Mouse (Mus musculus): Measurements from ENCODE around the gene Rhbdd2.

Gene Rhbdd2

DNA sequence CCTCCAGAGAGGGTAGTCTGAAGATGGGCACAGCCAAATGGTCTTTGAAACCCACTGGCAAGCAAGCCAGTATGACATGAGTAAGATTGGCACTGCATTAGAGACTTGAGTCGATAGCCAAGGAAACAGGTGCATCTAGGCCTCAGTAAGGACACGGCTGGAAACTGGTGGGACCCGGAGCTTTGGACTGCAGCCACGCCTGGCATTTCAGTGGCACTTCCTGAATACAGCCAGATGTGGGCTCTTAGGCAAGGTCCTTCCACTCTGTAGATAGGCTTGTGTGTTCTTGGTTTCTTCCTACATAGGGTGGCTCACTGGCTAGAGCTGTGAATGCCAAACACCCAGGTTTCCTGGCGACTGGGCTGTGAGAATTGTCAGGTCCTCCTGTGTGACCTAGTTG lies 12.9 kb downstream of the Rhbdd2 start:
- DNase-seq (ENCODE audit: low read depth, low spot score) = no peak

- no peak for DNase-seq (ENCODE audit: low read depth, low spot score)
These were observed 13.6 kb downstream of the Rhbdd2 start for GRCm38 (mm10) chr5:135646038-135646437.

GRCm38 (mm10) chr5:135648461-135649308 lies 16.3 kb downstream of the Rhbdd2 start:
- peak; percentile 42 for DNase-seq (ENCODE audit: low read depth, low spot score)

- no peak for DNase-seq (ENCODE audit: low read depth, low spot score)
These were observed 16.9 kb downstream of the Rhbdd2 start for GRCm38 (mm10) chr5:135649309-135649633.

DNA sequence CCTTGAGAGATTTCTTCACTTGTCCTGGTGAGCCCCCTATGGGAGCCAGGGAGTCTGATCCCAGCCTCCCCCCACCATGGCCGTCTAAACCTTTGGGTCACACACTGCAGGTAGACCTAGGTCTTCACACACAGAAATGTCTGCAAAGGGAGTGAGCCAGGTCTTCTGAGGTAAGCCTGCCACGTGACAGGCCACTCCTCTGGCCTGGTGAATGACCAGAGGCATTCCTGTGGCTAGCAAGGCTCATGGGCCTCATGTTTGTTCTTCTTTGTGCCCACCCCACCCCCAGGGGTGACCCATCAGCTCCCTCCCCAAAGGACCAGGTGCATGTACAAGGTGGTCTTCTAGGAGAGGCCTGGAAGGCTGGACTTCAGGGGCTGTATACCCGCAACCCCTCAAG lies 19.1 kb downstream of the Rhbdd2 start:
- no peak for DNase-seq (ENCODE audit: low read depth, low spot score)

GRCm38 (mm10) chr5:135653209-135653608 lies 20.8 kb downstream of the Rhbdd2 start:
- DNase-seq (ENCODE audit: low read depth, low spot score) = no peak

- no peak for DNase-seq (ENCODE audit: low read depth, low spot score)
These were observed 23.6 kb downstream of the Rhbdd2 start for GRCm38 (mm10) chr5:135656046-135656445.

GRCm38 (mm10) chr5:135657128-135657527 lies 24.7 kb downstream of the Rhbdd2 start:
- peak; percentile 93 for DNase-seq (ENCODE audit: low read depth, low spot score)

GRCm38 (mm10) chr5:135657703-135658373 lies 25.4 kb downstream of the Rhbdd2 start:
- DNase-seq (ENCODE audit: low read depth, low spot score) = peak; percentile 68

DNA sequence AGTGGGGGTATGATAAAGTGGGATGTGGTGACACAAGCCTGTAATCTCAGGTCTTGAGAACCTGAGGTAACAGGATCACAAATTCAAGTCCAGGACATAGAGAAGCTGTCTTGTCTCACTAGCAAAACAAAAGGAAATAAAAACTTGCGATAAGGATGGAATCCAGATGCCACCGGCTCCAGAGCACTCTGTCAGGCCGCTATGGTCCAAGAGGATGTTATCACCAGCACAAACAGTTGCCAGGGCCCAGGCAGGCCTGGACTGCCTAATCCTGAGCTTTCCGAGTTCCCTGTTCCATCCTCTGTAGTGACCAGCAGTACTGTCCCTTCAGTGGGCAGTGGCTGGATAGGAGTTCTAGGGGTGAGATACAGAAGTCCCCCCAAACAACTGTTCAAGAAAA lies 27.5 kb downstream of the Rhbdd2 start:
- DNase-seq (ENCODE audit: low read depth, low spot score) = no peak

- no peak for DNase-seq (ENCODE audit: low read depth, low spot score)
These were observed 28.1 kb downstream of the Rhbdd2 start for GRCm38 (mm10) chr5:135660535-135660934.

DNA sequence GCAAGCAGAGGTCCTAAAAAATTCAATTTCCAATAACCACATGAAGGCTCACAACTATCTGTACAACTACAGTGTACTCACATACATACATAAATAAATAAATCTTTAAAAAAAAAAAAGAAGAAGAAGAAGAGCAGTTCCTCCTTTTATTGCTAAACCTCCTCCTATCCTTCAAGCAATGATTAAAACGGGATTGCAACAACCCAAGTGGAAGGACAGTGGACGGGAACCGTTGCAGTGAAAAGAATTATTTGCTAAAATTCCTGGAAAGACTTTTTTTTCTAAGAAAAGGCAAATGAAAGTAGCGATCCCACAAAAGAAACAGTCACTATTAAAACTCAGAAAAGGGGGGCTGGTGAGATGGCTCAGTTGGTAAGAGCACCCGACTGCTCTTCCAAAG lies 34.5 kb downstream of the Rhbdd2 start:
- DNase-seq (ENCODE audit: low read depth, low spot score) = no peak

GRCm38 (mm10) chr5:135668071-135668470 lies 35.7 kb downstream of the Rhbdd2 start:
- DNase-seq (ENCODE audit: low read depth, low spot score) = no peak

- DNase-seq (ENCODE audit: low read depth, low spot score) = peak; percentile 92
These were observed 37.4 kb downstream of the Rhbdd2 start, which contains the start of gene Por for GRCm38 (mm10) chr5:135669741-135670275. TSS of gene Por (plus strand) at chr5:135670033.

DNA sequence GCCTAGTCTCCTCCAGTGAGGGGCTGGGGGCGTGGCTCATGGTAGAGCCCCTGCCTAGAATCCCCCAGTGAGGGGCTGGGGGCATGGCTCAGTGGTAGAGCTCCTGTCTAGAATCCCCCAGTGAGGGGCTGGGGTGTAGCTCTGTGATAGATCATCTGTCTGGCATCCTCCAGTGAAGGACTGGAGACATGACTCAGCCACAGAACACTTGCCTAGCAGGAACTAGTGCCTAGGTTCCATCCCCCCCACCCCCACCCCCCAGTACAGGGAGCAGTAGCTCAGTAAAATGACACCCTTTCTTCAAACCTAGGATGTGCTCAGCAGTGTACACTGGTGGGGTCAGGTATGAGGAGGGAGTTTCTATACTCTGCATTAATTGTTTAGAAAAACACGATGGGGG lies 38.5 kb downstream of the Rhbdd2 start:
- DNase-seq (ENCODE audit: low read depth, low spot score) = no peak

DNA sequence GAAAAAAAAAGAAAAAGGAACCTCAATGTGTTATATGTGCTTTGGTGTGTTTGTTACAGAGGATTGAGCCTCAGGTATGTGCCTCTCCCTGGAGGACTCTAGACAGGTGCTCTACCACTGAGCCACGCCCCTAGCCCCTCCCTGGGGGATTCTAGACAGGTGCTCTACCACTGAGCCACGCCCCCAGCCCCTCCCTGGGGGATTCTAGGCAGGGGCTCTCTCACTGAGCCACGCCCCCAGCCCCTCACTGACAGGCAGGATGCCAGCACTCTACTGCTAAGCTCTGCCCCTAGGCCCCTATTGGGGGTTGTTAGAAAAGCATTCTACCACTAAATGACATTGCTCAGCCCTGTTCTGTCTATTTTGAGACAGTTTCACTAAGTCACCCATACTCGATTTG lies 40.1 kb downstream of the Rhbdd2 start:
- no peak for DNase-seq (ENCODE audit: low read depth, low spot score)

DNA sequence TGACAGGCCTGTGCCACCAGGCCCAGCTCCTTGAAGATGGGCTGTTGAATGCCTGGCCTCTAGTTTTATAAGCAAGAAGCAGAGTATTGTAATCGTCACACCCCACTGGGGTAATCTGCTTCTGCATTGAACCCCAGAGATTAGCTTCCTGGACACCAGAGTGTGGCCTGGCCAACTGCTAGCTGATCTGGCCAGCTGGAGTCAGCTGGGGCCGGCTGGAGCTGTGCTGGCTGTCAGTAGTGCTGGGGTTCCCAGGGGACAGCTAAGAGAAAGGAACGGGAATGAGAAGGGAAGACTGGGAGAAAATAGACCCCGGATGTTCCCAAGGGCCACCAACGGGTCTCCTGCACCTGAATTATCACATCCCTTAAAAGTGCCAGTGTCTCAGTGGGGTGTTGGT lies 40.6 kb downstream of the Rhbdd2 start:
- no peak for DNase-seq (ENCODE audit: low read depth, low spot score)

DNA sequence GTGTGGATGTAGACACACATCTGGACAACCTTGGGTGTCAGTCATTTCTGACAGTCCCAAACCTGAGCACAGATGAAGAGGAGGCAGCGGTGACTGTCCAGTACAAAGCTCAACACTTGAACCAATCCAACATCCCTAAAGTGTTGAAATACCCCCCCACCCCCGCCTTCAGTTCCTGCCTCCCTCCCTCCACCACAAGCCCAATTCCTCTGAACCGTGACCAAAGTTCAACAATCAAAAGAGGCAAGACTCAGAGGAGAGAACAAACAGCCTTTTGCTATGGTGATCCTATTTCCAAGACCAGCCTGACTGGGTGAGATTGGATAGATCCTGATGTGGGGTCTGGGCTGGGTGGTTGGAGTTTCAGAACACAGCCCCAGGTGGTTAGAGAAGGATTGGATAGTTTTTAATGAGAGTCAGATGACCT lies 41.9 kb downstream of the Rhbdd2 start:
- DNase-seq (ENCODE audit: low read depth, low spot score) = peak; percentile 84

DNA sequence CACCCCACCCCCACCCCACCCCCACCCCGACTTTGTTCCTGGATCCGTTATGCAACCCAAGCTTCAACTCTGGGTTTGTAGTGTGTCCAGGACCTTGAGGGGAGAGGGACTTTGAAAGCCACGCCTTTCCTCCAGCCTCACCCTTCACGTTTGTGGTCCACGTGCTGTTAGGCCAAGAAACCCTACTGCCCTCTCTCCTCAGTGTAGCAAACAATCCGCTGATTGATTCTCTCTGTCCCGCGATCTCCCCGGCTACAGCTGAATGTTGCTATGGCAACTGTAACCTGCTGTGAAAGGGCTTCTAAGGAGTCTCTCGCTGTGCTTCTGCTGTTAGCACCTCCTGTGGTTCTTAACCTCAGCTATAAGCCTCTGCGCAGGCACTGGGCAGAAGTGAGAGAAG lies 42.4 kb downstream of the Rhbdd2 start:
- peak; percentile 97 for DNase-seq (ENCODE audit: low read depth, low spot score)

DNA sequence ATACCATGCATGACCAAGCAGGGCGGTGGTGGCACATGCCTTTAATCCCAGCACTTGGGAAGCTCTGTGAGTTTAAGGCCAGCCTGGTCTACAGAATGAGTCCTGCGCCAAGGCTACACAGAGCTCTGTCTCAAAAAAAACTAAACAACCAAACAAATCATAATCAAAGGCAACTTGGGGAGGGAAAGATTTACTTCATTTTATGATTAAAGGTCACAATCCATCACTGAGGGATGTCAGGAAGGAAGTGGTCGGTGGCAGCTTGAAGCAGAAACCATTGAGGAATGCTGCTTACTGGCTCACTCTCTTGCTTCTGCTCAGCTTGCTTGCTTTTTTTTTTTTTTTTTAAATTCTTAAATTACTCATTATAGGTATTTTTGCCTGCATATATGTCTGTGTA lies 44.3 kb downstream of the Rhbdd2 start:
- no peak for DNase-seq (ENCODE audit: low read depth, low spot score)

DNA sequence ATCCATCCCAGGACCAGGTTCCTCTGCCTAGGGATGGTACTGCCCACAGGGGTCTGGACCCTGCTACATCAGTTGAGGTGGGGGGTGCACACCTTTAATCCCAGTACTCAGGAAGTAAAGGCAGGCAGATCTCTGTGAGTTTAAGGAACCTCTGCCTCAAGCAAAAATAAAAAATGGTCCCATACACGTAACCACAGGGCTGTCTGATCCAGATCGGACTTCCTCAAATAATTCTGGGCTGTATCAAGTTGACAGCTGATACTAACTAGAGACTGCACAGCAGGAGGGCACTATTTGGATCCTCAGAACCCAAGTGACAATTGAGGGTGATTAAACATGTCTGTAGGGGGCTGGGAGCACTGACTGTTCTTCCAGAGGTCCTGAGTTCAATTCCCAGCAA lies 44.8 kb downstream of the Rhbdd2 start:
- no peak for DNase-seq (ENCODE audit: low read depth, low spot score)

DNA sequence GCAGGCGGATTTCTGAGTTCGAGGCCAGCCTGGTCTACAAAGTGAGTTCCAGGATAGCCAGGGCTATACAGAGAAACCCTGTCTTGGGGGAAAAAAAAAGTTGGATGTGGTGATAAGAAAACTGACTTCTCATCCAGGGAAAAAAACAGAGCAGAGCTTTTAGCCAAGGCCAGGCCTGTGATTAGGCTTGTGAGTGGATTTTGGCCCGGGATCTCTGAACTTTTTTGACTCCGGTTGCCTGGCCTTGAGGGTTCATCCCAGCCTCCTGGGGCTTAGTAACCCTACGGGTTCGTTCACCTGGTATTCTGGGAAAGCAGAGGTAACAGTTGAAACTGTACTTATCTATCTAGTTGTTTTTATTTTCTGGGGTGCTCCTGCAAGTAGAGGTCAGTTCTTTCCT lies 46.1 kb downstream of the Rhbdd2 start:
- no peak for DNase-seq (ENCODE audit: low read depth, low spot score)
